Mouse (Mus musculus) bone marrow, adult 2 months (tissue): ENCODE data around the gene Nfia.

Experiments
- CTCF ChIP-seq: fragments of 200-500 bp; IDR thresholded peaks from 2 replicates; pipeline ENCODE4 v1.5.1; 2011; ENCODE audit warnings: low read length, control low read depth; ENCODE audit not compliant: control insufficient read depth, insufficient read depth
- POLR2A ChIP-seq: fragments of 200-500 bp; IDR thresholded peaks from 2 replicates; pipeline ENCODE4 v1.6.1; 2011; ENCODE audit warnings: low read depth, mild to moderate bottlenecking, control low read depth, low read length, borderline replicate concordance; ENCODE audit not compliant: control insufficient read depth

DNA sequence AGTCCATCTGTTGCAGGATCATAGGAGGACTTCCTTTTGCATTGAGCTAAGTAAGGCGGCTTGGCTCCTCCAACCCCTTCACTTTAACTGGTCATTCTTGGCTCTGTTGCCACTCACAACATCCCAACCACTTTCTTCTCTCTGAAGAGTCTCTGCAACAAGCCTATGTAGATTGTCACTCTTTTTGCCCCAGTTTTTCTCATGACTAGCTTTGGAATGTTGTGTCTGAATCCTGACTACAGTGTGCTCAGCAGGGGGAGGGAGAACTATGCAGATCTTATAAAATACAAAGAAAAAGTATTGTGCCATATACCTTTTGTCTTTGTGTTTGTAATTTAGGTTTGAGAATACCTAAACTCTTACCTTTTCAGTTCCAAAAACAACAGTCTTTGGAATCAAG is 119.1 kb downstream of the Nfia start:
- TF ChIP-seq POLR2A (no peak), CTCF (no peak)
